Mouse (Mus musculus) heart, adult 2 months (tissue): Measurements from ENCODE around the gene Mefv.

Source experiments
- CTCF ChIP-seq: fragments of 200-600 bp; IDR thresholded peaks from 2 replicates; pipeline ENCODE4 v1.8.1; 2022; ENCODE audit warnings: antibody characterized with exemption, mild to moderate bottlenecking, moderate library complexity
- POLR2A ChIP-seq: fragments of 200-500 bp; IDR thresholded peaks from 2 replicates; pipeline ENCODE4 v1.6.1; 2011; ENCODE audit warnings: mild to moderate bottlenecking, low read depth, low read length, control low read depth; ENCODE audit not compliant: insufficient read depth

DNA sequence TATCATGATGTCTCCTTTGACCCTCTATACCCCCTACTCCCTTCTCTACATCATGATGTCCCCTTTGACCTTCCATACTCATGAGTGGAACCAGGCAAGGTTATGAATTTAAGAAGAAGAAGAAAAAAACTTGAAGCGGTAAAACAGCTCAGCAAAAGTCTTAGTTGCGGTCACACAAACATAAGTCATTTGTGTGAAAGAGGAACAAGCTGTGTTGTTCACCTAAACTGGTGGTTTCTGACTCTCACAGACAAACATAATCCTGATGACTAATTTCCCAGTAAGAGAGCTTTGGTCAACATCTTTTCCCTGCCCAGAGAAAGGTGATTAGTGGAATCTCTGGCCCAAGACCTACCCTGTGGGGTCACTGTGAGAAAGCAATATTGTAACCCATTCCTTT is 3.2 kb downstream of the Mefv start:
- TF ChIP-seq CTCF (no peak), POLR2A (no peak)
